16 mouse cellular contexts compared by ENCODE assay signal in the genomic region with DNA sequence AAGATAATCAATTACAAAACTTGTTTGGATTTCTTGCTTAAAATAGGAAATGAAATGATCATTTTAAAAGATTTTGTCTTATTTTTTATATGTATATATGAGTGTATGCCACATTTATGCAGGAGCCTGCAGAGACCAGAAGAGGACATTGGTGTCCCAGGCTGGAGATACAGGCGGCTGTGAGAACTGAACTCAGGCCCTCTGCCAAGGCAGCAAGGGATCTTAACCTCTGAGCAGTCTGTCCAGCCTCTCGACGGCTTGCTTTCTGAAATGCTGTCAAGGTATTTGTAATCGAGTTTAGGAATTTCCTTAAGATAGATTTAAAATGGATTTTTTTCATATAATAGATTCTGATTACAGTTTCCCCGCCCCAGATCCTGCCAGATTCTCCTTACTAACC. TPM values are rescaled to one million over a fixed set of nuclear protein-coding genes. Genes with fewer than 3 reads are reported as not detected.
DNase-seq lines count a peak whose midpoint lies in the region; ATAC-seq lines count a peak whose summit lies in the region.
"Had no signal": no experiment of that assay in that cellular context is flagged by ENCODE, and none has a peak within 500 bp of the region (broad histone marks: within the 10 kb centered on the region; RNA-seq: fewer than 3 reads in every experiment).

No protein-coding gene starts in this region.

- ATAC-seq in kidney, embryonic 14.5 days (ENCODE audit: low FRiP score, low TSS enrichment), result no peak
- ATAC-seq: forebrain, embryonic 13.5 days; forebrain, postnatal 0 days; hindbrain, postnatal 0 days had no signal

- peak; percentile 5 to 7 for DNase-seq in heart, postnatal 10 days
- DNase-seq in heart, adult 18-20 months, result no peak
- peak; percentile 37 for DNase-seq in kidney, postnatal 14 days
- DNase-seq in urinary bladder, postnatal 14 days (ENCODE audit: low spot score), result peak; percentile 7
- DNase-seq in urinary bladder, postnatal 25 days (ENCODE audit: low spot score), result no peak
- DNase-seq: adrenal gland, adult 8-10 months; adrenal gland, postnatal 36 days; cerebellum, adult 2 months; cerebellum, postnatal 10 days; forebrain, postnatal 0 days had no signal

- H3K4me2 ChIP-seq in kidney, embryonic 14.5 days (replicated peaks; ENCODE audit: low read depth, low read length), result no peak overlapping the region
- H3K4me2 ChIP-seq: forebrain, embryonic 13.5 days; hindbrain, embryonic 13.5 days had no signal

- no peak overlapping the region for H3K27ac ChIP-seq in kidney, embryonic 14.5 days (ENCODE audit: low read depth, low read length)
- H3K27ac ChIP-seq: embryonic facial prominence, embryonic 10.5 days; forebrain, embryonic 13.5 days; hindbrain, embryonic 13.5 days; hindbrain, postnatal 0 days had no signal

- H3K4me3 ChIP-seq in kidney, embryonic 14.5 days (ENCODE audit: low read length), result no peak overlapping the region
- H3K4me3 ChIP-seq: embryonic facial prominence, embryonic 10.5 days; forebrain, embryonic 13.5 days; hindbrain, embryonic 13.5 days had no signal

- H3K9ac ChIP-seq in kidney, embryonic 14.5 days (ENCODE audit: low read depth, low read length), result no peak overlapping the region
- H3K9ac ChIP-seq: forebrain, embryonic 13.5 days; forebrain, postnatal 0 days; hindbrain, embryonic 13.5 days had no signal

- no peaks in the 10 kb centered on the region for H3K9me3 ChIP-seq in kidney, embryonic 14.5 days (ENCODE audit: control insufficient read depth, low read length)
- H3K9me3 ChIP-seq: embryonic facial prominence, embryonic 10.5 days; forebrain, embryonic 13.5 days; hindbrain, embryonic 13.5 days had no signal

- intact Hi-C loops in heart, postnatal 10 days (cut with DNase I), result no loop called here

- no peaks in the 10 kb centered on the region for H3K36me3 ChIP-seq in kidney, embryonic 14.5 days (ENCODE audit: control insufficient read depth, insufficient read depth, low read length)
- H3K36me3 ChIP-seq: embryonic facial prominence, embryonic 10.5 days; hindbrain, embryonic 13.5 days had no signal

- WGBS in kidney, embryonic 14.5 days, result 82% methylated on average over 5 of the region's 5 CpGs

- H3K4me1 ChIP-seq in kidney, embryonic 14.5 days (ENCODE audit: control insufficient read depth, insufficient read depth, low read length), result no peaks in the 10 kb centered on the region
- H3K4me1 ChIP-seq: embryonic facial prominence, embryonic 10.5 days; forebrain, embryonic 13.5 days; hindbrain, embryonic 13.5 days had no signal

- no peaks in the 10 kb centered on the region for H3K27me3 ChIP-seq in kidney, embryonic 14.5 days (ENCODE audit: control insufficient read depth, insufficient read depth, low read length)
- H3K27me3 ChIP-seq: forebrain, embryonic 13.5 days; hindbrain, embryonic 13.5 days had no signal

RNA-seq across cellular contexts. Expression of gene Ak5, which starts 20.4 kb away (rescaled TPM):
- total RNA-seq in heart, postnatal 10 days (2021), result under 1 TPM in 1 of 2 experiments, not detected in 1; 0.60 TPM
- total RNA-seq in heart, adult 18-20 months (2021), result not detected
- polyA plus RNA-seq in kidney, embryonic 14.5 days (2014; fragmentation: Nextera tagmentation; extraction: Ambion mirVana), result 1.3 and 2.1 TPM in 2 replicates
- total RNA-seq: hematopoietic stem cell, adult 5-6 weeks had no signal

RNA-seq across cellular contexts. Expression of gene Pigk, which starts 25.4 kb away (rescaled TPM):
- total RNA-seq in heart, postnatal 10 days (2021), result 10 to 100 TPM; 30.9 to 31.7 TPM
- 10 to 100 TPM; 23.1 to 29.8 TPM for total RNA-seq in heart, adult 18-20 months (2021)
- 43.6 and 48.9 TPM in 2 replicates for polyA plus RNA-seq in kidney, embryonic 14.5 days (2014; fragmentation: Nextera tagmentation; extraction: Ambion mirVana)

Comparison
In these comparisons a context has a peak if more than half of its experiments do, and no peak if none do; other contexts are left out.
1. DNase-seq: peak in heart, postnatal 10 days (2 of 2), kidney, postnatal 14 days (single experiment) and urinary bladder, postnatal 14 days (single experiment); none in heart, adult 18-20 months (0 of 2) and urinary bladder, postnatal 25 days (single experiment).